19 mouse cellular contexts compared by ENCODE assay signal in genomic region chr15:96714676-96715016, GRCm38 (mm10). TPM values are rescaled to one million over a fixed set of nuclear protein-coding genes. Genes with fewer than 3 reads are reported as not detected.
DNase-seq lines count a peak whose midpoint lies in the region; TF ChIP-seq lines count a peak whose summit lies in the region.
"Had no signal": no experiment of that assay in that cellular context is flagged by ENCODE, and none has a peak within 500 bp of the region (broad histone marks: within the 10 kb centered on the region; RNA-seq: fewer than 3 reads in every experiment).

No protein-coding gene starts in this region.

- intact Hi-C loops in gastrocnemius, adult 2 months (cut with DNase I): no loop called here

- no peaks in the 10 kb centered on the region for H3K36me3 ChIP-seq in macrophage (ENCODE audit: inconsistent target)
- H3K36me3 ChIP-seq: embryonic facial prominence, embryonic 10.5 days; heart, embryonic 13.5 days; hindbrain, embryonic 12.5 days; liver, embryonic 13.5 days; stomach, embryonic 15.5 days had no signal

- H3K79me2 ChIP-seq in macrophage (ENCODE audit: inconsistent target): no peaks in the 10 kb centered on the region

- 42% methylated on average over 3 of the region's 3 CpGs for WGBS in macrophage (ENCODE audit: missing documents)

- no peak for TF ChIP-seq CTCF in gastrocnemius, adult 2 months (IDR thresholded peaks at IDR 0.05)

- peak overlapping the region; percentile 75 for H3K27ac ChIP-seq in gastrocnemius, adult 2 months
- peak overlapping the region; percentile 51 for H3K27ac ChIP-seq in macrophage
- H3K27ac ChIP-seq: embryonic facial prominence, embryonic 10.5 days; heart, embryonic 13.5 days; hindbrain, embryonic 12.5 days; liver, embryonic 13.5 days; stomach, embryonic 15.5 days had no signal

- no peak overlapping the region for H3K4me3 ChIP-seq in gastrocnemius, adult 2 months
- H3K4me3 ChIP-seq in macrophage (ENCODE audit: inconsistent target): no peak overlapping the region
- H3K4me3 ChIP-seq: embryonic facial prominence, embryonic 10.5 days; heart, embryonic 13.5 days; hindbrain, embryonic 12.5 days; liver, embryonic 13.5 days; stomach, embryonic 15.5 days had no signal

- DNase-seq in gastrocnemius, adult 2 months: no peak
- no peak for DNase-seq in gastrocnemius, adult 18-20 months (ENCODE audit: low spot score)
- peak; percentile 87 for DNase-seq in MEL-GATA-1-ER (ENCODE audit: extremely low read depth, low read depth)
- DNase-seq in thymus, postnatal 0 days (ENCODE audit: low spot score): peak; percentile 51
- no peak for DNase-seq in left cerebral cortex, adult 11 months (ENCODE audit: low spot score)
- DNase-seq in layer of hippocampus, postnatal 10 days (ENCODE audit: low spot score in 2 of 2): no peak
- no peak for DNase-seq in ovary, postnatal 10 days (ENCODE audit: low spot score)
- DNase-seq: adrenal gland, postnatal 10 days; cerebellum, postnatal 14 days; kidney, postnatal 10 days; liver, embryonic 13.5 days; lung, postnatal 14 days; midbrain, embryonic 14.5 days; right cerebral cortex, postnatal 14 days had no signal

RNA-seq across cellular contexts. Expression of gene Slc38a2, which starts 15.1 kb away (rescaled TPM):
- total RNA-seq in gastrocnemius, adult 2 months (2021): 100 to 1,000 TPM; 115 to 116 TPM
- total RNA-seq in gastrocnemius, adult 18-20 months (2021): 100 to 1,000 TPM in 1 of 2 experiments, 10 to 100 TPM in 1; 93.4 to 242 TPM
- total RNA-seq in macrophage (2018; cell fraction: chromatin; rRNA removed): 100 to 1,000 TPM in 9 of 26 experiments, 10 to 100 TPM in 17; 12.5 to 208 (median 81.7) TPM
- 10 to 100 TPM; 11.6 to 70.8 (median 26.9) TPM for total RNA-seq in macrophage (2018; cell fraction: cytosol; rRNA removed)
- 100 to 1,000 TPM in 13 of 26 experiments, 10 to 100 TPM in 13; 44.0 to 189 (median 105) TPM for total RNA-seq in macrophage (2018; cell fraction: nucleus; rRNA removed)
- polyA plus RNA-seq in macrophage (2018): 7.9 to 34.0 TPM (median 16.4 TPM) in 3 replicates
- 94.1 and 95.8 TPM in 2 replicates for polyA plus RNA-seq in thymus, postnatal 0 days (2015; fragmentation: Nextera tagmentation; extraction: Ambion mirVana)
- 10 to 100 TPM; 64.7 to 73.8 TPM for total RNA-seq in layer of hippocampus, postnatal 10 days (2021)

Comparison
In these comparisons a context has a peak if more than half of its experiments do, and no peak if none do; other contexts are left out.
1. DNase-seq: peak in MEL-GATA-1-ER (single experiment) and thymus, postnatal 0 days (single experiment); none in gastrocnemius, adult 2 months (single experiment), gastrocnemius, adult 18-20 months (single experiment), left cerebral cortex, adult 11 months (single experiment), layer of hippocampus, postnatal 10 days (0 of 2) and ovary, postnatal 10 days (single experiment).